Mouse (Mus musculus): Measurements from ENCODE around the gene Nup214. TPM values are rescaled to one million over a fixed set of nuclear protein-coding genes. Genes with fewer than 3 reads are reported as not detected.

Nup214 gene
- total RNA-seq, 2 experiments from 2014 or later = 18.6 to 21.4 TPM

- no peak for DNase-seq
Observed at GRCm38 (mm10) chr2:32070747-32071146, 96.5 kb downstream of the Nup214 start.

- DNase-seq = peak; percentile 61
Observed at GRCm38 (mm10) chr2:32074404-32074803, 100.2 kb downstream of the Nup214 start.

GRCm38 (mm10) chr2:32075368-32075767 is 101.1 kb downstream of the Nup214 start:
- DNase-seq = no peak

GRCm38 (mm10) chr2:32077744-32078143 is 103.5 kb downstream of the Nup214 start:
- no peak for DNase-seq

- DNase-seq = peak; percentile 65
Observed at GRCm38 (mm10) chr2:32078522-32078921, 104.3 kb downstream of the Nup214 start.

- no peak for DNase-seq
Observed at GRCm38 (mm10) chr2:32079191-32079725, 105.0 kb downstream of the Nup214 start.

- DNase-seq = no peak
Observed at GRCm38 (mm10) chr2:32080681-32081080, 106.4 kb downstream of the Nup214 start.

GRCm38 (mm10) chr2:32081296-32081929 is 107.2 kb downstream of the Nup214 start:
- no peak for DNase-seq

GRCm38 (mm10) chr2:32082229-32082628 is 108.0 kb downstream of the Nup214 start:
- DNase-seq = no peak

- DNase-seq = peak; percentile 68
Observed at GRCm38 (mm10) chr2:32083159-32084011, 109.1 kb downstream of the Nup214 start.

- DNase-seq = peak; percentile 61
Observed at GRCm38 (mm10) chr2:32084111-32084871, 110.1 kb downstream of the Nup214 start, which contains the start of gene Fam78a. Fam78a (minus strand) TSS chr2:32084857.

- no peak for DNase-seq
Observed at GRCm38 (mm10) chr2:32084872-32085199, 110.6 kb downstream of the Nup214 start.

- no peak for DNase-seq
Observed at GRCm38 (mm10) chr2:32085231-32085630, 111.0 kb downstream of the Nup214 start.

- DNase-seq = peak; percentile 74
Observed at GRCm38 (mm10) chr2:32087606-32088005, 113.4 kb downstream of the Nup214 start.

GRCm38 (mm10) chr2:32088372-32088981 is 114.2 kb downstream of the Nup214 start:
- DNase-seq = peak; percentile 87

- no peak for DNase-seq
Observed at GRCm38 (mm10) chr2:32089606-32090005, 115.4 kb downstream of the Nup214 start.

GRCm38 (mm10) chr2:32090145-32090544 is 115.9 kb downstream of the Nup214 start:
- no peak for DNase-seq

GRCm38 (mm10) chr2:32091956-32092355 is 117.7 kb downstream of the Nup214 start:
- DNase-seq = peak; percentile 82

- DNase-seq = no peak
Observed at GRCm38 (mm10) chr2:32094001-32094707, 119.9 kb downstream of the Nup214 start.

- peak; percentile 90 for DNase-seq
Observed at GRCm38 (mm10) chr2:32095351-32096121, 121.3 kb downstream of the Nup214 start, which contains the start of gene Plpp7. Plpp7 (plus strand) TSS chr2:32095528.

- DNase-seq = peak; percentile 57
Observed at GRCm38 (mm10) chr2:32096122-32096420, 121.8 kb downstream of the Nup214 start.
